Mouse (Mus musculus) liver, postnatal 0 days (tissue): Measurements from ENCODE around the gene Cnpy2. TPM values are rescaled to one million over a fixed set of nuclear protein-coding genes. Genes with fewer than 3 reads are reported as not detected.
A peak's percentile ranks its signal among the peaks of the same experiment; 100 is the strongest.

Experiments
- ATAC-seq: fragments of 200-750 bp; cut with Nextera tagmentation; 2 replicates; pipeline ENCODE4 v1.8.0; 2017; ENCODE audit warnings: mild to moderate bottlenecking, moderate library complexity
- DNase-seq: peaks from one replicate; pipeline ENCODE4 v3.0.0-alpha.2; 2016
- H3K27ac ChIP-seq: fragments of 300-500 bp; sonication (generic); 2 replicates; pipeline ENCODE4 v1.5.1; 2014; ENCODE audit warnings: antibody characterized with exemption, moderate library complexity, mild to moderate bottlenecking, low read depth
- H3K27me3 ChIP-seq: fragments of 300-500 bp; sonication (generic); 2 replicates; pipeline ENCODE4 v1.6.1; 2014; ENCODE audit warnings: low read length, control low read depth, mixed read lengths; ENCODE audit not compliant: insufficient read depth
- H3K36me3 ChIP-seq: fragments of 300-500 bp; sonication (generic); replicated peaks from 2 replicates; pipeline ENCODE4 v1.6.1; 2014; ENCODE audit warnings: mild to moderate bottlenecking, control low read depth, low read length, moderate library complexity, mixed read lengths; ENCODE audit not compliant: insufficient read depth
- H3K4me1 ChIP-seq: fragments of 300-500 bp; sonication (generic); 2 replicates; pipeline ENCODE4 v1.6.1; 2014; ENCODE audit warnings: antibody characterized with exemption, mild to moderate bottlenecking, control low read depth; ENCODE audit not compliant: insufficient read depth
- H3K4me2 ChIP-seq: fragments of 300-500 bp; sonication (generic); 2 replicates; pipeline ENCODE4 v1.6.1; 2014; ENCODE audit warnings: low read depth, mild to moderate bottlenecking, low read length, moderate library complexity, mixed read lengths
- H3K4me3 ChIP-seq: fragments of 300-500 bp; sonication (generic); 2 replicates; pipeline ENCODE4 v1.5.1; 2014; ENCODE audit warnings: low read depth, low read length
- H3K9ac ChIP-seq: fragments of 300-500 bp; sonication (generic); replicated peaks from 2 replicates; pipeline ENCODE4 v1.6.1; 2014; ENCODE audit warnings: mild to moderate bottlenecking, moderate library complexity
- H3K9me3 ChIP-seq: fragments of 300-500 bp; sonication (generic); 2 replicates; pipeline ENCODE4 v1.6.1; 2016; ENCODE audit warnings: mild to moderate bottlenecking, control low read depth, low read length, mixed read lengths
- CTCF ChIP-seq: sonication (generic); IDR thresholded peaks from 2 replicates; pipeline ENCODE4 v1.5.1; 2016; ENCODE audit warnings: antibody characterized with exemption, low read depth
- EP300 ChIP-seq: IDR thresholded peaks from 2 replicates; pipeline ENCODE4 v1.6.1; 2016; ENCODE audit warnings: antibody characterized with exemption, low read depth, mild to moderate bottlenecking
- WGBS: fragments of 180-500 bp; shearing (Covaris S2); extraction: QIAGEN DNeasy Blood & Tissue Kit; methylation state at CpG from one replicate; pipeline ENCODE4 v1.1.7; 2014; ENCODE audit not compliant: insufficient replicate concordance; 5-methylcytosine and 5-hydroxymethylcytosine counted together
- polyA plus RNA-seq: library from polyadenylated mRNA; unstranded; fragments of >200 nt; fragmentation: Nextera tagmentation; extraction: Ambion mirVana; gene quantifications from 2 replicates; pipeline ENCODE4 v1.2.1, GENCODE M21; 2015

The Cnpy2 gene
- polyA plus RNA-seq, 1 experiment from 2014 or later: 121 TPM

GRCm38 (mm10) chr10:128370021-128370420 is 47.8 kb downstream of the Cnpy2 start:
- H3K36me3 ChIP-seq: no peaks in the 10 kb centered on the region
- no peak overlapping the region for H3K9ac ChIP-seq
- peaks cover 19% of the 10 kb centered on the region for H3K4me1 ChIP-seq
- H3K4me3 ChIP-seq: no peak overlapping the region
- no peak overlapping the region; the same call in 1 of the 2 replicates for H3K27ac ChIP-seq
- WGBS: 71% methylated on average over 5 of the region's 6 CpGs
- H3K9me3 ChIP-seq: no peaks in the 10 kb centered on the region
- DNase-seq: no peak
- ATAC-seq: no peak
- H3K4me2 ChIP-seq: no peak overlapping the region
- TF ChIP-seq CTCF: no peak
- TF ChIP-seq EP300: no peak
- H3K27me3 ChIP-seq: no peaks in the 10 kb centered on the region

DNA sequence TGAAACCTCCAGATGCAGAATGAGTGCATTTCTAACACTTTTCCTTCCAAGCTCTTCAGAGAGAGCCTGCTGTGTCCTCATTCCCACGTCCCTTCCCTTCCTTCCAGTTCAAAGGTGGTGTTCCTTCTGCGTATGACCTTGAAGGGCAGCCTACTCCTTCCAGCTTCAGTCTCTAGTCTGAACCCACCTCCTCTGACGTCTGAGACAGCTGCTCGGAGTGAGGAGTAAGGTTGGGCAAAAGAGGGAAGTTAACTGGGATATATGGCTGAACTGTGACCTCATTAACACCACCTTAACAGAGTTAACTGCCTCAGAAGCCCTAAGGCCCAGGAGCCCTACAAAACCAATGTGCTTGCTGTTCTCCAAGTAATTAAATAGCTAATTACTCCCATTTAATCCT is 48.3 kb downstream of the Cnpy2 start:
- Histone ChIP-seq H3K4me3 (no peak overlapping the region), H3K4me2 (no peak overlapping the region), H3K27ac (no peak overlapping the region), H3K36me3 (no peaks in the 10 kb centered on the region), H3K4me1 (peaks cover 19% of the 10 kb centered on the region), H3K27me3 (no peaks in the 10 kb centered on the region), H3K9me3 (no peaks in the 10 kb centered on the region), H3K9ac (no peak overlapping the region)
- 59% methylated on average over 4 of the region's 4 CpGs for WGBS
- ATAC-seq: no peak
- no peak for DNase-seq
- no peak for TF ChIP-seq EP300

GRCm38 (mm10) chr10:128372142-128372541 is 49.9 kb downstream of the Cnpy2 start:
- Histone ChIP-seq H3K9me3 (no peaks in the 10 kb centered on the region), H3K4me3 (no peak overlapping the region), H3K4me2 (no peak overlapping the region), H3K27ac (no peak overlapping the region), H3K4me1 (peaks cover 23% of the 10 kb centered on the region), H3K9ac (no peak overlapping the region), H3K36me3 (no peaks in the 10 kb centered on the region), H3K27me3 (no peaks in the 10 kb centered on the region)
- ATAC-seq: no peak
- TF ChIP-seq EP300: no peak
- peak; percentile 31 for TF ChIP-seq CTCF
- no peak for DNase-seq
- WGBS: 75% methylated on average over 5 of the region's 5 CpGs

GRCm38 (mm10) chr10:128372989-128373748 is 50.9 kb downstream of the Cnpy2 start:
- H3K27ac ChIP-seq: peak overlapping the region; percentile 44; the same call in 1 of the 2 replicates
- H3K4me1 ChIP-seq: peaks cover 22% of the 10 kb centered on the region
- H3K4me3 ChIP-seq: no peak overlapping the region
- H3K9me3 ChIP-seq: no peaks in the 10 kb centered on the region
- H3K27me3 ChIP-seq: no peaks in the 10 kb centered on the region
- ATAC-seq: no peak
- TF ChIP-seq CTCF (peak; percentile 10; the same call in 1 of the 2 replicates), EP300 (no peak)
- H3K36me3 ChIP-seq: no peaks in the 10 kb centered on the region
- no peak overlapping the region for H3K9ac ChIP-seq
- H3K4me2 ChIP-seq: no peak overlapping the region
- no peak for DNase-seq
- 39% methylated on average over 6 of the region's 6 CpGs for WGBS

- no peak overlapping the region for H3K9ac ChIP-seq
- no peak for DNase-seq
- H3K4me3 ChIP-seq: no peak overlapping the region
- H3K4me1 ChIP-seq: peaks cover 23% of the 10 kb centered on the region
- H3K27me3 ChIP-seq: no peaks in the 10 kb centered on the region
- no peak overlapping the region for H3K4me2 ChIP-seq
- WGBS: 78% methylated on average over 6 of the region's 6 CpGs
- no peaks in the 10 kb centered on the region for H3K9me3 ChIP-seq
- no peak overlapping the region for H3K27ac ChIP-seq
- TF ChIP-seq CTCF (peak; percentile 52), EP300 (no peak)
- 0 out of 2 replicates have a peak, but pooled peaks cover 6% of the 10 kb centered on the region for H3K36me3 ChIP-seq
- no peak for ATAC-seq
Observed at GRCm38 (mm10) chr10:128374393-128374792, 52.1 kb downstream of the Cnpy2 start.

DNA sequence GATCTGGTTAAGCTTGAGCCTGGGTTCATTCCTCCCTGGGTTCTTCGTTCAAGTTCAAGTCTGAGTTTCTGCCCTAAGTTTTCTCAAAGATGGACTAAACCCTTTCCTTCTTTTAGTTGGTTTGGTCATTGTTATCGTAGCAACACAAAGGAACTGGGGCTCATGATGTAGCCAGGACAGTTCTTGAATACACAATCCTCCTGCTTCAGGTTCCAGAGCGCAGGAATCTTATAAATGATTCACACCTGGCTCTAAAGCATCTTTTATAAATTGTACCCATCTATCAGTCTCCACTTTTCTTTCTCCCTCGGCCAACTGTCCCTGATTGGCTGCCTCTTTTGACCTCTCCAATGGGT is 53.8 kb downstream of the Cnpy2 start:
- H3K27ac ChIP-seq: peak overlapping the region; percentile 80
- H3K4me1 ChIP-seq: peaks cover 19% of the 10 kb centered on the region
- H3K27me3 ChIP-seq: no peaks in the 10 kb centered on the region
- DNase-seq (no peak), ATAC-seq (no peak)
- H3K36me3 ChIP-seq: peaks cover 15% of the 10 kb centered on the region; the same call in 1 of the 2 replicates
- TF ChIP-seq EP300: no peak
- no peak for TF ChIP-seq CTCF
- 59% methylated on average over 4 of the region's 4 CpGs for WGBS
- H3K4me2 ChIP-seq: peak overlapping the region; percentile 92
- H3K9me3 ChIP-seq: no peaks in the 10 kb centered on the region
- H3K4me3 ChIP-seq: peak overlapping the region; percentile 96
- H3K9ac ChIP-seq: peak overlapping the region; percentile 97
